Mouse (Mus musculus): ENCODE data around the gene Atp5mpl. TPM values are rescaled to one million over a fixed set of nuclear protein-coding genes. Genes with fewer than 3 reads are reported as not detected.

Gene Atp5mpl
- total and polyA plus RNA-seq, 3 experiments, result 224 to 1,158 (median 461) TPM

GRCm38 (mm10) chr12:111932513-111932912 is 34.3 kb downstream of the Atp5mpl start:
- DNase-seq (ENCODE audit: low read depth, low spot score), result no peak
- H3K4me1 ChIP-seq (ENCODE audit: control insufficient read depth in 1 of 2, insufficient read depth in 2 of 2, low read length in 2 of 2), result peaks cover 4 to 12% of the 10 kb centered on the region in 2 experiments; a peak in 3 of 4 replicates
- no peaks in the 10 kb centered on the region for H3K9me3 ChIP-seq (replicated peaks; ENCODE audit: insufficient read depth, low read length)
- H3K9ac ChIP-seq (ENCODE audit: control insufficient read depth, low read depth, low read length, poor library complexity, severe bottlenecking), result no peak overlapping the region
- H3K79me2 ChIP-seq (ENCODE audit: control insufficient read depth, insufficient read depth, low read length, poor library complexity), result no peaks in the 10 kb centered on the region
- no peak overlapping the region for H3K4me3 ChIP-seq (ENCODE audit: control insufficient read depth in 1 of 2, insufficient read depth in 1 of 2, low read depth in 2 of 2, low read length in 2 of 2)
- H3K27me3 ChIP-seq (ENCODE audit: control insufficient read depth in 1 of 2, insufficient read depth in 2 of 2, low read length in 2 of 2), result no peaks in the 10 kb centered on the region
- no peak overlapping the region for H3K27ac ChIP-seq (ENCODE audit: control insufficient read depth, low read depth, low read length)
- H3K36me3 ChIP-seq (ENCODE audit: control insufficient read depth in 1 of 2, insufficient read depth in 2 of 2, low read length in 2 of 2), result no peaks in the 10 kb centered on the region; a peak in 1 of 4 replicates
- no peak for TF ChIP-seq KAT2A (conservative IDR thresholded peaks at IDR 0.05; ENCODE audit: low read depth, low read length)
- no peak for TF ChIP-seq MYB (IDR thresholded peaks at IDR 0.05; ENCODE audit: low read depth, low read length)
- TF ChIP-seq BHLHE40 (IDR thresholded peaks at IDR 0.05; ENCODE audit: borderline replicate concordance, low read depth, low read length), result no peak
- TF ChIP-seq EP300 (IDR thresholded peaks at IDR 0.05; ENCODE audit: low read depth in 1 of 2, low read length in 2 of 2), result no peak
- TF ChIP-seq E2F4 (IDR thresholded peaks at IDR 0.05; ENCODE audit: borderline replicate concordance, low read depth, low read length), result no peak
- TF ChIP-seq GABPA (IDR thresholded peaks at IDR 0.05; ENCODE audit: low read depth, low read length), result no peak
- TF ChIP-seq NELFE (IDR thresholded peaks at IDR 0.05; ENCODE audit: low read depth, low read length), result no peak
- no peak for TF ChIP-seq ELF1 (IDR thresholded peaks at IDR 0.05; ENCODE audit: low read depth, low read length)

GRCm38 (mm10) chr12:111931411-111932025 is 35.3 kb downstream of the Atp5mpl start:
- H3K4me3 ChIP-seq (ENCODE audit: control insufficient read depth in 1 of 2, insufficient read depth in 1 of 2, low read depth in 2 of 2, low read length in 2 of 2), result no peak overlapping the region
- DNase-seq (ENCODE audit: low read depth, low spot score), result no peak
- no peaks in the 10 kb centered on the region; a peak in 1 of 4 replicates for H3K36me3 ChIP-seq (ENCODE audit: control insufficient read depth in 1 of 2, insufficient read depth in 2 of 2, low read length in 2 of 2)
- no peak overlapping the region for H3K27ac ChIP-seq (ENCODE audit: control insufficient read depth, low read depth, low read length)
- H3K9me3 ChIP-seq (replicated peaks; ENCODE audit: insufficient read depth, low read length), result no peaks in the 10 kb centered on the region
- no peak overlapping the region for H3K9ac ChIP-seq (ENCODE audit: control insufficient read depth, low read depth, low read length, poor library complexity, severe bottlenecking)
- no peak for TF ChIP-seq MAX (IDR thresholded peaks at IDR 0.05; ENCODE audit: low read length)
- TF ChIP-seq MXI1 (IDR thresholded peaks at IDR 0.05; ENCODE audit: low read depth, low read length), result no peak
- no peak for TF ChIP-seq USF2 (IDR thresholded peaks at IDR 0.05; ENCODE audit: borderline replicate concordance in 1 of 2, insufficient read depth in 1 of 2, low read depth in 1 of 2, low read length in 2 of 2)
- no peak for TF ChIP-seq POLR2AphosphoS5 (IDR thresholded peaks at IDR 0.05; ENCODE audit: borderline replicate concordance, low read depth, low read length)
- TF ChIP-seq POLR2AphosphoS2 (IDR thresholded peaks at IDR 0.05; ENCODE audit: low read length), result no peak
- no peak for TF ChIP-seq POLR2A (IDR thresholded peaks at IDR 0.05; ENCODE audit: control insufficient read depth in 1 of 2, insufficient read depth in 1 of 2, low read depth in 1 of 2, low read length in 2 of 2, poor library complexity in 1 of 2)
- no peak for TF ChIP-seq USF1 (IDR thresholded peaks at IDR 0.05; ENCODE audit: low read depth, low read length)
- TF ChIP-seq KAT2A (conservative IDR thresholded peaks at IDR 0.05; ENCODE audit: low read depth, low read length), result no peak
- TF ChIP-seq HCFC1 (IDR thresholded peaks at IDR 0.05; ENCODE audit: low read depth, low read length), result no peak
- TF ChIP-seq E2F4 (IDR thresholded peaks at IDR 0.05; ENCODE audit: borderline replicate concordance, low read depth, low read length), result no peak
- TF ChIP-seq ZC3H11A (IDR thresholded peaks at IDR 0.05; ENCODE audit: low read depth, low read length), result no peak
- no peak for TF ChIP-seq TBP (IDR thresholded peaks at IDR 0.05; ENCODE audit: low read depth, low read length)
- TF ChIP-seq TAL1 (IDR thresholded peaks at IDR 0.05; ENCODE audit: low read length), result no peak
- no peak for TF ChIP-seq MEF2A (IDR thresholded peaks at IDR 0.05; ENCODE audit: extremely low read depth, insufficient replicate concordance, low read depth, low read length, poor library complexity, severe bottlenecking)
- TF ChIP-seq ELF1 (IDR thresholded peaks at IDR 0.05; ENCODE audit: low read depth, low read length), result no peak
- TF ChIP-seq EP300 (IDR thresholded peaks at IDR 0.05; ENCODE audit: low read depth in 1 of 2, low read length in 2 of 2), result no peak
- no peak for TF ChIP-seq GABPA (IDR thresholded peaks at IDR 0.05; ENCODE audit: low read depth, low read length)
- no peak for TF ChIP-seq CTCF (IDR thresholded peaks at IDR 0.05 in 2 of 3, conservative IDR thresholded peaks at IDR 0.05 in 1 of 3; ENCODE audit: control insufficient read depth in 1 of 3, insufficient read depth in 1 of 3, low read depth in 2 of 3, low read length in 3 of 3, poor library complexity in 1 of 3, severe bottlenecking in 1 of 3)
- no peak for TF ChIP-seq ZKSCAN1 (IDR thresholded peaks at IDR 0.05; ENCODE audit: low read depth, low read length)
- H3K79me2 ChIP-seq (ENCODE audit: control insufficient read depth, insufficient read depth, low read length, poor library complexity), result no peaks in the 10 kb centered on the region
- H3K4me1 ChIP-seq (ENCODE audit: control insufficient read depth in 1 of 2, insufficient read depth in 2 of 2, low read length in 2 of 2), result peaks cover 0 to 9% of the 10 kb centered on the region in 2 experiments; a peak in 3 of 4 replicates
- no peaks in the 10 kb centered on the region for H3K27me3 ChIP-seq (ENCODE audit: control insufficient read depth in 1 of 2, insufficient read depth in 2 of 2, low read length in 2 of 2)

Measured in MEL (cell line).